Mouse (Mus musculus): ENCODE measurements around the gene Kcng1. TPM values are rescaled to one million over a fixed set of nuclear protein-coding genes. Genes with fewer than 3 reads are reported as not detected.

Gene Kcng1
- total and polyA plus RNA-seq, 2 experiments from 2014 or later = 0.20 TPM; not detected in 1

- Histone ChIP-seq H3K9me3 (replicated peaks; ENCODE audit: control insufficient read depth, low read length) (no peaks in the 10 kb centered on the region), H3K4me2 (ENCODE audit: low read depth, low read length) (no peak overlapping the region), H3K36me3 (replicated peaks; ENCODE audit: control insufficient read depth, insufficient read depth, low read length) (no peaks in the 10 kb centered on the region), H3K4me3 (ENCODE audit: low read depth, low read length) (no peak overlapping the region), H3K9ac (replicated peaks; ENCODE audit: low read depth, low read length) (no peak overlapping the region), H3K27ac (ENCODE audit: low read depth) (no peak overlapping the region), H3K4me1 (ENCODE audit: control insufficient read depth, insufficient read depth) (no peaks in the 10 kb centered on the region), H3K27me3 (ENCODE audit: control insufficient read depth, insufficient read depth, low read length) (peaks cover 36% of the 10 kb centered on the region)
- 17% methylated on average over 8 of the region's 8 CpGs for WGBS
- TF ChIP-seq EP300 (IDR thresholded peaks at IDR 0.05; ENCODE audit: low read depth) = no peak
- TF ChIP-seq CTCF (IDR thresholded peaks at IDR 0.05; ENCODE audit: low read depth) = peak; percentile 87
- ATAC-seq (ENCODE audit: insufficient read depth, low read depth) (peak; percentile 34; the same call in 1 of the 2 replicates), DNase-seq (ENCODE audit: low spot score) (peak; percentile 45)
These were observed 31.3 kb downstream of the Kcng1 start for GRCm38 (mm10) chr2:168250270-168250669.

- TF ChIP-seq CTCF (IDR thresholded peaks at IDR 0.05; ENCODE audit: low read depth) = peak; percentile 23; the same call in 1 of the 2 replicates
- no peak for TF ChIP-seq EP300 (IDR thresholded peaks at IDR 0.05; ENCODE audit: low read depth)
- 27% methylated on average over 2 of the region's 2 CpGs for WGBS
- Histone ChIP-seq H3K9me3 (replicated peaks; ENCODE audit: control insufficient read depth, low read length) (no peaks in the 10 kb centered on the region), H3K27ac (ENCODE audit: low read depth) (no peak overlapping the region), H3K4me3 (ENCODE audit: low read depth, low read length) (no peak overlapping the region), H3K4me1 (ENCODE audit: control insufficient read depth, insufficient read depth) (no peaks in the 10 kb centered on the region), H3K36me3 (replicated peaks; ENCODE audit: control insufficient read depth, insufficient read depth, low read length) (no peaks in the 10 kb centered on the region), H3K9ac (replicated peaks; ENCODE audit: low read depth, low read length) (no peak overlapping the region), H3K27me3 (ENCODE audit: control insufficient read depth, insufficient read depth, low read length) (peaks cover 32% of the 10 kb centered on the region), H3K4me2 (ENCODE audit: low read depth, low read length) (no peak overlapping the region)
- ATAC-seq (ENCODE audit: insufficient read depth, low read depth) = no peak
- no peak for DNase-seq (ENCODE audit: low spot score)
These were observed 32.7 kb downstream of the Kcng1 start for GRCm38 (mm10) chr2:168248856-168249245.

GRCm38 (mm10) chr2:168248167-168248855, 33.2 kb downstream of the Kcng1 start:
- no peak overlapping the region for H3K4me2 ChIP-seq (ENCODE audit: low read depth, low read length)
- TF ChIP-seq CTCF (IDR thresholded peaks at IDR 0.05; ENCODE audit: low read depth) (no peak), EP300 (IDR thresholded peaks at IDR 0.05; ENCODE audit: low read depth) (no peak)
- H3K36me3 ChIP-seq (replicated peaks; ENCODE audit: control insufficient read depth, insufficient read depth, low read length) = no peaks in the 10 kb centered on the region
- no peaks in the 10 kb centered on the region for H3K9me3 ChIP-seq (replicated peaks; ENCODE audit: control insufficient read depth, low read length)
- no peak overlapping the region for H3K9ac ChIP-seq (replicated peaks; ENCODE audit: low read depth, low read length)
- no peak overlapping the region for H3K4me3 ChIP-seq (ENCODE audit: low read depth, low read length)
- WGBS = 64% methylated on average over 8 of the region's 8 CpGs
- ATAC-seq (ENCODE audit: insufficient read depth, low read depth) (no peak), DNase-seq (ENCODE audit: low spot score) (no peak)
- no peaks in the 10 kb centered on the region for H3K4me1 ChIP-seq (ENCODE audit: control insufficient read depth, insufficient read depth)
- peaks cover 27% of the 10 kb centered on the region for H3K27me3 ChIP-seq (ENCODE audit: control insufficient read depth, insufficient read depth, low read length)
- no peak overlapping the region for H3K27ac ChIP-seq (ENCODE audit: low read depth)

GRCm38 (mm10) chr2:168245571-168245970, 36.0 kb downstream of the Kcng1 start:
- Histone ChIP-seq H3K36me3 (replicated peaks; ENCODE audit: control insufficient read depth, insufficient read depth, low read length) (no peaks in the 10 kb centered on the region), H3K4me3 (ENCODE audit: low read depth, low read length) (no peak overlapping the region), H3K27ac (ENCODE audit: low read depth) (no peak overlapping the region), H3K4me2 (ENCODE audit: low read depth, low read length) (no peak overlapping the region), H3K4me1 (ENCODE audit: control insufficient read depth, insufficient read depth) (no peaks in the 10 kb centered on the region), H3K9ac (replicated peaks; ENCODE audit: low read depth, low read length) (no peak overlapping the region), H3K9me3 (replicated peaks; ENCODE audit: control insufficient read depth, low read length) (no peaks in the 10 kb centered on the region), H3K27me3 (ENCODE audit: control insufficient read depth, insufficient read depth, low read length) (0 out of 2 replicates have a peak, but pooled peaks cover 6% of the 10 kb centered on the region)
- ATAC-seq (ENCODE audit: insufficient read depth, low read depth) (no peak), DNase-seq (ENCODE audit: low spot score) (no peak)
- WGBS = 27% methylated on average over 8 of the region's 8 CpGs
- TF ChIP-seq CTCF (IDR thresholded peaks at IDR 0.05; ENCODE audit: low read depth) (no peak), EP300 (IDR thresholded peaks at IDR 0.05; ENCODE audit: low read depth) (no peak)

- Histone ChIP-seq H3K9ac (replicated peaks; ENCODE audit: low read depth, low read length) (no peak overlapping the region), H3K4me3 (ENCODE audit: low read depth, low read length) (no peak overlapping the region), H3K4me2 (ENCODE audit: low read depth, low read length) (no peak overlapping the region), H3K9me3 (replicated peaks; ENCODE audit: control insufficient read depth, low read length) (0 out of 2 replicates have a peak, but pooled peaks cover 7% of the 10 kb centered on the region), H3K4me1 (ENCODE audit: control insufficient read depth, insufficient read depth) (no peaks in the 10 kb centered on the region), H3K36me3 (replicated peaks; ENCODE audit: control insufficient read depth, insufficient read depth, low read length) (no peaks in the 10 kb centered on the region), H3K27me3 (ENCODE audit: control insufficient read depth, insufficient read depth, low read length) (0 out of 2 replicates have a peak, but pooled peaks cover 5% of the 10 kb centered on the region), H3K27ac (ENCODE audit: low read depth) (no peak overlapping the region)
- 70% methylated on average over 4 of the region's 4 CpGs for WGBS
- TF ChIP-seq EP300 (IDR thresholded peaks at IDR 0.05; ENCODE audit: low read depth) (no peak), CTCF (IDR thresholded peaks at IDR 0.05; ENCODE audit: low read depth) (no peak)
- ATAC-seq (ENCODE audit: insufficient read depth, low read depth) (no peak), DNase-seq (ENCODE audit: low spot score) (no peak)
These were observed 38.3 kb downstream of the Kcng1 start for GRCm38 (mm10) chr2:168243278-168243677.

All from heart, postnatal 0 days (tissue).